Mouse (Mus musculus) stomach, postnatal 0 days (tissue): ENCODE results near the gene Det1.

Experiments used
- CTCF ChIP-seq: IDR thresholded peaks from 2 replicates; pipeline ENCODE4 v1.5.1; 2016; ENCODE audit warnings: antibody characterized with exemption, low read depth, mild to moderate bottlenecking, moderate library complexity
- EP300 ChIP-seq: optimal IDR thresholded peaks from 2 replicates; pipeline ENCODE3; 2016; ENCODE audit warnings: antibody characterized with exemption

DNA sequence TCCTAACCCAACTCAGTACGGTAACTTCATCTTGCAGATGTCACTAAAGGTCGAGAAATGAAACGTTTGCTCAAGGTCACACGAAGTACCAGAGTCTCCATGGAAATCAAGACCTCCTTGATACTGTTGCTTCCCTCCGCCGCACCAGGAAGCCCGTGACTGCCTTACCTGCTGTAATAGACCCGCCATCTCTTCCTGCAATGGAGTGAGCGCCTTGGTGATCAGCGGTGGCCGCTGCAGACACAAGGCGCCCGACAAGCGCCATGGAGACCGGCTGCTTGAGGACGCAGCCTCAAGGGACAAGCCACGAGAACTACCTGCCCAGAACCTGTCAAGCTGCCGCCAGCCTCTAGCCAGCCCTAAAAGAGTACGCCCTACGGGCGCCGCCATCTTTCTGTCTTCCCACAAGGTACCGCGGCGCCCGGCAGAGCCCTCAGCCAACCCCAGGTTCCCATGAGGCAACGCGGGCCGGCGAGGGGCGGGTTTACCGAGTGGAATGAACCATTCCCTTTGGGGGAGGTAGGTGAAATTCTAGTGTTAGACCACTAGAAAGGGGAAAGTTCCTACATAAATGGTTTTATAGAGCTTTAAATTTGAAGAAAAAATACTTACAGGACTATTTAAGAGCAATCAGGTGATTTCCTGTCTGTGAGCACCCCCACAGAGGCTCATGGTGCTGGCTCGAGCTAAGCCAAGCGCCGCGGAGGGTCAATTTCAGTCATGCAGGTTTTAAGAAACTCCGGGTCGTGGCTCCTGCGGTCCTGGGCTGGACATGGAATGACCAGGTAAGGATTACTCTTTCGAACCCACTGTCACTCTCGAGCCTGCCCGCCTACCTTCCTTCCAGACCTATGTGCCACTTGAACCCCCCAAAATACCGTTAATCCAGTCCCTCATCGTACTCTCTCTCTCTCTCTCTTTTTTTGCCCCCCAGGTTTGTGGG, 64.2 kb downstream of the Det1 start, which contains the start of the genes Mrps11 and Mrpl46:
- TF ChIP-seq CTCF, result no peak
- no peak for TF ChIP-seq EP300
